Mouse (Mus musculus) bone marrow, adult 2 months (tissue): ENCODE measurements at regions not wholly inside any gene's neighbourhood (a gene's known extent, or its start where the extent isn't known, plus 50 kb on each side); places are given as distances from the start of the nearest gene placed in this dataset.

ENCODE experiments used
- CTCF ChIP-seq: fragments of 200-500 bp; IDR thresholded peaks from 2 replicates; pipeline ENCODE4 v1.5.1; 2011; ENCODE audit warnings: low read length, control low read depth; ENCODE audit not compliant: control insufficient read depth, insufficient read depth
- POLR2A ChIP-seq: fragments of 200-500 bp; IDR thresholded peaks from 2 replicates; pipeline ENCODE4 v1.6.1; 2011; ENCODE audit warnings: low read depth, mild to moderate bottlenecking, control low read depth, low read length, borderline replicate concordance; ENCODE audit not compliant: control insufficient read depth

GRCm38 (mm10) chr3:149117684-149118056, 127.3 kb upstream of the Adgrl2 start:
- no peak for TF ChIP-seq CTCF
- TF ChIP-seq POLR2A, result no peak
